Mouse (Mus musculus) activated CD4-positive, CD25-positive, alpha-beta regulatory T cell, adult 4 months (primary cell): Measurements from ENCODE around the gene Slfn9. TPM values are rescaled to one million over a fixed set of nuclear protein-coding genes. Genes with fewer than 3 reads are reported as not detected.
A peak's percentile ranks its signal among the peaks of the same experiment; 100 is the strongest.
"Not testable (repeated sequence)": the region's sequence is repeated elsewhere in the genome, so short reads cannot be mapped to it uniquely, and the experiment has no call there.

Experiments used
- ATAC-seq: one replicate; pipeline ENCODE4 v1.8.0; 2017
- polyA plus RNA-seq, 2 experiments: library from polyadenylated mRNA; unstranded; fragments of 100-300 nt; shearing (Covaris generic); gene quantifications; one replicate each; pipeline ENCODE4 v1.2.1; 2017

Slfn9 gene
- polyA plus RNA-seq, 2 experiments from 2014 or later: 16.2 to 24.2 TPM

GRCm38 (mm10) chr11:82954631-82955030, 37.0 kb downstream of the Slfn9 start:
- peak; percentile 50 for ATAC-seq

DNA sequence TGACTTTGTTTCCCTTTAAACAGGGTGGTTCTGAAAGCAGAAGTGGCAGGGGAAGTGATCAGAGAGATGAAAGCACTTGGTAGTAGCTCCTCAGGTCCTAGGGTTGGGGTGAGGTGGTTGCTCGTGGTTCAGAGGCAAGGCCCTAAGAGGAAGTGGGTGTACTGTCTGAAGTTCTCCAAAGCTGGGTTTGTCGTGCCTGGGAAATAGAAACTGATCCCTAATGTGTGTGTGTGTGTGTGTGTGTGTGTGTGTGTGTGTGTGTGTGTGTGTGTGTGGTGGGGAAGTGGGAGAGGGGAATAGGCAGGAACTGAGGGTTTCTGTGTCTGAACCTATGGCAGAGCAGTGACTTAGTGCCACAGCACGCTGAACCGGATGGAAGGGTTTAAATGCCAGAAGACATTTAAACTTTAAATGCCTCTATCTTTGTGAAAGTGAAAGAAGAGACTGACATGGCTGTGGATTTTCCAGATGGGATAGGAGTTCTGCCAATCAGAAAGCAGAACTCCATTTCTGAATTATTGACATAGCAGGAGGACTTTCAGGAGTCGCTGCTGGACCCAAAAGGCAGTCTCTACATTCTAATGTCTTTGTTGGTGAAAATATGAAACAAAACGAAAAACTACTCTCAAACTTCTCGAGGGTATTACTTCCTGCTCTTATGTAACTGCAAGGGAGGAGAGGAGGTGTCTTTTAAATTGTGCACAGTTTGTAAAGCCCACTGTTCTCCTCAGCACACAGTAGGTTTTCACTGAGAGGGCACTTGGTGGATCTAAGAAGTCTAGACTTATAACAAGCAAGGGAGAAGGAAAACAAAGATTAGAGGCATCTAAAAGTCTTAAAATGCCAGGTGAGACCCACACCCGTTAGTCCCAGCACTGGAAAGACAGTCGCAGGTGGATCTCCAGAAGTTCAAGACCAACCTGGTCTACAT, 38.8 kb downstream of the Slfn9 start:
- ATAC-seq: peak; percentile 80

DNA sequence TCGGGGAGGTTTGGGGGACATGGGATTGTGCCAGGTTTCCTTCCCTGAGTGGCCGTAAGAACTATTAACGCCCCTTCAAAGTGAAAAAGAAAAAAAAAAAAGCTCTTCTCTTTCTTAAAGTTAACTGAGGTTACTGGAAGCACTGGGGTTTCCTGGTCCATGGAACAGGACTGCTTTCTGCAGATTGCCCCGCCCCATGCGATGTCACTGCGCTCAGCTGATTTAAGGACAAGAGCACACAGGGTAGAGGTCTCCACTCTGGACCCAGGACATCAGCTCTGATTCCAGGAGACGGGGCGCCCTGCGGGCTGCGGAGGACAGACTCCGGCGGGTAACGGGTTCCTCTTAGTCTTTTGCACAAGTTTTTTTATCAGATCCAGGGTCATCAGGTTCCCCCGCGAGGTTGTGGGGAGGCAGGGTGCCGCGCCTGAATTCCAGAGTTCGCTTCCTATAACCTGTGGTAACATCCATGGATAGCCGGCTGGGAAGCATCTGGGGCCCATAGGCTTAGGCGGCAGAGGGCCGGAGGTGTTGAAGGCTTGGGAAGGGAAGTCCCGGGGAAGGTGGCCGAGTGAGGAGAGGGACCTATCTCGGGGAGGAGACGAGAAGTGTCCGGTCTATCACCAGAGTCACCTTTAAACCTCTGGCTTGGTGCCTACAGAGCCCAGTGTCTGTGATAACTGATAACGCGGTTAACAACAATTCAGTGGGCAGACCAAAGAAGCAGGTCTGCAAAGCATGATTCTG, 39.6 kb downstream of the Slfn9 start:
- ATAC-seq: peak; percentile 29

DNA sequence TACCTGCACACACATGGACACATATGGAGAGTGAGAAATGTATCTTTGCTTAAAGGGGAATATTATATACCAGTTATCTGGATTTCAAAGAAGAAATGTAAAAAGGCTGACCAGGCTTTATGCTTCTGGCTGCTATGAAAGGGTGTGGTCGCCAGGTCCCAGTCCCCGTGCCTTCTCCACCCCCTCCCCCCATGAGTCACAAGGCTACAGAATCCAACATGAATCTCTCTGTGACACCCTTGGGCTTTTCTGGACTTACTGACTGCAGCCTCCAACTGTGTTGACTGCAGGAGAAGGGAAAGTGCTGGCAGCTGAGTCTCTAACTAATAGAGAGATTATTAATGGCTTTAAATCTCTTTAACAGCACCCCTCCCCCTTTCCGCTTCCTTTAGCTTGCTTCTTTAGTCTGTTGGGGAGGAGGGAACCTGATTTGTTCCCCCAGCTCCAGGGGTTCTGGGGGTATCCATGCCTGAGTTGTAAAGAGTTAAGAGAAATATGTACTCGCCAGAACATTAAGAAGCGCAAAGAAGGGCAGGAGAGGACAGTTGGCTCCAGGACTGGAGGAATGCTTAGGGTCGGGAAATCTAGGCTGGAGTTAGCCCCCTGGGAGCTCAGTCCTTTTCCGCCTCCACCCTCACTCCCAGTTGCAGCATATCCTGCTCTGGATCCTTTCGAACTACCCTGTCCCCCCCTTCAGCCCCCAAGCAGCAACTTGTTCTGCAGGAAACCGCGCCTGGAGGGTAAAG, 40.7 kb downstream of the Slfn9 start, which contains the start of gene Slfn5:
Slfn5 (plus strand) TSS at position 614 of the 746 bp plus-strand sequence.
- ATAC-seq: no peak

DNA sequence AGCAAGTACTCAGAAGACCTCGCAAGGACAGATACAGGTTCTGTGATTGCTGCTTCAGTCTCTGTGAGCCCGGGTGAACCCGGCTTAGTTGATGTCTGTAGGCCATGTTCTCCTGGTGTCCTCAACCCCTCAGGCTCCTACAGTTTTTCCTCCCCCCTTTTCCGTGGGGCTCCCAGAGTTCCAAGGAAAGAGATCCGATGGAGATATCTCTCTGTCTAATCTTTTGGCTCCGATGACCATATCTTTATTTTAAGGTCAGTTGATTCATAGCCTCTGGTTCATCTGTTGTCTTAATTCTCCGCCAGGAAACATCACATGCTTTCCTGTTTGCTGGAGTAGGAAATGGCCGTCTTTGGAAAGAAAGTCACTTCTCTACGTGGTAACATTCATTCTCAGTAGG, 42.6 kb downstream of the Slfn9 start:
- no peak for ATAC-seq

- ATAC-seq: peak; percentile 70
These were observed 44.2 kb downstream of the Slfn9 start for GRCm38 (mm10) chr11:82947457-82947856.

DNA sequence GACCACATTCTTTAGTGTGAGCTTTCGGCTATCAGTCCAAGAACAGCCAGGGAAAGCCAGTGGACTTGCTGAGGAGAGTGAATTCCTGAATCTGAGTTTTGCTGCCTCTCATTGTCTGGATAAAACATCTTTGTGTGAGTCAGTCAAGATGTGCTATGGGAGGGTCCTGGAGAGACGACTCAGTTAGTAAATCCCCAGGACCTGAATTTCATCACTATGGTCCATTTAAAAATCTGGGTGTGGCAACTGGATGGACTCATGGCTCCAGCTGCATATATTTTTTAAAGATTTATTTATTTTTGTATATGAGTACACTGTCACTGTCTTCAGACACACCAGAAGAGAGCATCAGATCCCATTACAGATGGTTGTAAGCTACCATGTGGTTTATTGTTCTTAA, 46.0 kb downstream of the Slfn9 start:
- ATAC-seq: no peak

- no peak for ATAC-seq
These were observed 48.3 kb downstream of the Slfn9 start for GRCm38 (mm10) chr11:82943336-82943735.

DNA sequence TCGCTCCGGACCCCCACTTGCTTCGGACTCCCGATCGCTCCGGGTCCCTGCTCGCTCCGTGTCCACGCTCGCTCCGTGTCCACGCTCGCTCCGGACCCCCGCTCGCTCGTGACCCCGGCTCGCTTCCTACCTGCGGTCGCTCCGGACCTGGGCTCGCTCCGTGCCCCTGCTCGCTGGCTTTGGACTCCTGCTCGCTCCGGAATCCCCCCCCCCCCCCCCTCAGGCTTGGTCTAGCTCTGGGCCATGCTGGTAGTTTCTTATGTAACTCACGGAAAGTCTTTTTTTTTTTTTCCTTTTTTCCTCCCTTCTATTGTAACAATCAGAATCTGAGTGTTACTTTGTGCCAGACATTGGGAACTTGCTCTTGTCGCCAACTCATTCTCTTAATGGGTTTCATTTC, 58.4 kb downstream of the Slfn9 start:
- ATAC-seq: no peak

DNA sequence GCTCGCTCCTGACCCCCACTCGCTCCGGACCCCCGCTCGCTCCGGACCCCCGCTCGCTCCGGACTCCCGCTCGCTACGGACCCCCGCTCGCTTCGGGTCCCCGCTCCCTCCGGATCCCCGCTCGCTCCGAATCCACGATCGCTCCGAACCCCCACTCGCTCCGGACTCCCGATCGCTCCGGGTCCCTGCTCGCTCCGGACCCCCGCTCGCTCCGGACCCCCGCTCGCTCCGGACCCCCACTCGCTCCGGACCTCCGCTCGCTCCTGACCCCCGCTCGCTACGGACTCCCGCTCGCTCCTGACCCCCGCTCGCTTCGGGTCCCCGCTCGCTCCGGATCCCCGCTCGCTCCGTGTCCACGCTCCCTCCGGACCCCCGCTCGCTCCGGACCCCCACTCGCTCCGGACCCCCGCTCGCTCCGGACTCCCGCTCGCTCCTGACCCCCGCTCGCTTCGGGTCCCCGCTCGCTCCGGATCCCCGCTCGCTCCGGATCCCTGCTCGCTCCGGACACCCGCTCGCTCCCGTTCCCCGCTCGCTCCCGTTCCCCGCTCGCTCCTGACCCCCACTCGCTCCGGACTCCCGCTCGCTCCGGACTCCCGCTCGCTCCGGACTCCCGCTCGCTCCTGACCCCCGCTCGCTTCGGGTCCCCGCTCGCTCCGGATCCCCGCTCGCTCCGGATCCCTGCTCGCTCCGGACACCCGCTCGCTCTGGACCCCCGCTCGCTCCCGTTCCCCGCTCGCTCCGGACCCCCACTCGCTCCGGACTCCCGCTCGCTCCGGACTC, 59.8 kb downstream of the Slfn9 start:
- ATAC-seq: not testable (repeated sequence)

DNA sequence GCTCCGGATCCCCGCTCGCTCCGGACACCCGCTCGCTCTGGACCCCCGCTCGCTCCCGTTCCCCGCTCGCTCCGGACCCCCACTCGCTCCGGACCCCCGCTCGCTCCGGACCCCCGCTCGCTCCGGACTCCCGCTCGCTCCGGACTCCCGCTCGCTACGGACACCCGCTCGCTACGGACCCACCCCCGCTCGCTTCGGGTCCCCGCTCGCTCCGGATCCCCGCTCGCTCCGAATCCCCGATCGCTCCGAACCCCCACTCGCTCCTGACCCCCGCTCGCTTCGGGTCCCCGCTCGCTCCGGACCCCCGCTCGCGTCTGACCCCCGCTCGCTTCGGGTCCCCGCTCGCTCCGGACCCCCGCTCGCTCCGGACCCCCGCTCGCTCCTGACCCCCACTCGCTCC, 60.5 kb downstream of the Slfn9 start:
- not testable (repeated sequence) for ATAC-seq

GRCm38 (mm10) chr11:82930391-82930955, 61.2 kb downstream of the Slfn9 start:
- ATAC-seq: not testable (repeated sequence)

DNA sequence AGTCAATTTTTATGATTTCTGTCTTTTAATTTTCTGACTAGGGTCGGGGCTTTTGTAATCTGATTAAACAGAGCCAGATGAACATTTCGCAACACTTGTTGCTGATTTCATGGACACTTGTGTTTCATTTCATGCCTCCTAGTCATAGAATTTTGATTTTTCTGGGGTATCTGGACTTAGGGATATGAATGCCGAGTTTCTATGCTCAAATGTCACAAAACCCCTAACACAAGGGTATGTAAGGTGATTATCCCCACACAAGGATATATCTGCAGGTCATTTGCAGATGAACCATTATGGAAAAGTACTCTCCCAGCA, 62.0 kb downstream of the Slfn9 start:
- ATAC-seq: no peak

DNA sequence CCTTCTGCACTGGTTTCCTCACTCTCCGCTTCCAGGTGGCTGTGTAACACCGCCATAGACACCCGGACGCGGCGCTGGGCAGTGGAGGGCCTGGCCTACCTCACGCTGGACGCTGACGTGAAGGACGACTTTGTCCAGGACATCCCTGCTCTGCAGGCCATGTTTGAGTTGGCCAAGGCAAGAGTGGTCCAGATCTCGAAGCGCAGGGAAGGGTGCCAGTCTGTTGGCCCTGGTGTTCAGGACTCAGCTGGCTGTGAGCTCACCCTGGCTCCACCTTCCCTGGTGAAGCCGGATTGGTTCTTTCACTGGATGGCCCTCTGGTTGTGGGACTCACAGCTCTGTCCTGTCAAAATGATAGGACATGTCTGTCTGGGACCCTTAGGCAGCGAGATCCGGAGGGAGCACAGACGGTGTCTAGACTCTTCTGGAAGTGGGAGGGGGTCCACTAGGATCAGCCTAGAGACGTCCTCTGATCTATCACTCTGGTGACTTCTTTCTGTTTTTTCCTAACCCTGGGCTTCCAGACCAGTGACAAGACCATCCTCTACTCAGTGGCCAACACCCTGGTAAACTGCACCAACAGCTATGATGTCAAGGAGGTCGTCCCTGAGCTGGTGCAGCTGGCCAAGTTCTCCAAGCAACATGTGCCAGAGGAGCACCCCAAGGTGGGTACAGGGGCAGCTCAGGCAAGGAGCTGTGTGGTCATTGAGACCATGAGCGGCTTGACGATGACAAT, 62.6 kb downstream of the Slfn9 start:
- ATAC-seq: no peak

Other genes with a start within 250 kb of the Slfn9 start
- gene Cct6b, start 227.5 kb downstream of the Slfn9 start, polyA plus RNA-seq: under 1 TPM in 1 of 2 experiments, not detected in 1; 0.67 TPM
- 10 to 100 TPM; 31.2 to 33.4 TPM for gene Zfp830, start 227.5 kb downstream of the Slfn9 start, polyA plus RNA-seq
- 10 to 100 TPM; 15.5 to 18.6 TPM for gene Lig3, start 210.7 kb downstream of the Slfn9 start, polyA plus RNA-seq
- 1 to 10 TPM; 7.9 to 9.4 TPM for gene Rffl, start 120.6 kb downstream of the Slfn9 start, polyA plus RNA-seq
- 10 to 100 TPM; 21.4 to 28.1 TPM for gene Rad51d, start 101.2 kb downstream of the Slfn9 start, polyA plus RNA-seq
- under 1 TPM in 1 of 2 experiments, not detected in 1; 0.25 TPM for gene Fndc8, start 99.7 kb downstream of the Slfn9 start, polyA plus RNA-seq
- 10 to 100 TPM; 34.6 to 37.7 TPM for gene Nle1, start 83.4 kb downstream of the Slfn9 start, polyA plus RNA-seq
- not detected for gene Unc45b, start 81.3 kb downstream of the Slfn9 start, polyA plus RNA-seq
- gene Slfn5, start 40.5 kb downstream of the Slfn9 start, polyA plus RNA-seq: 10 to 100 TPM; 28.0 to 37.3 TPM
- 10 to 100 TPM; 61.2 to 85.7 TPM for gene Slfn8, start 29.0 kb upstream of the Slfn9 start, polyA plus RNA-seq
- 100 to 1,000 TPM; 893 to 932 TPM for gene Slfn2, start 73.3 kb upstream of the Slfn9 start, polyA plus RNA-seq
- gene Slfn1, start 125.0 kb upstream of the Slfn9 start, polyA plus RNA-seq: 100 to 1,000 TPM; 280 to 284 TPM
- under 1 TPM; 0.19 to 0.44 TPM for gene Slfn4, start 183.4 kb upstream of the Slfn9 start, polyA plus RNA-seq
- 1 to 10 TPM; 4.1 to 4.6 TPM for gene Slfn3, start 199.5 kb upstream of the Slfn9 start, polyA plus RNA-seq